Mouse (Mus musculus) midbrain, embryonic 14.5 days (tissue): ENCODE measurements around the gene Ezh1. TPM values are rescaled to one million over a fixed set of nuclear protein-coding genes. Genes with fewer than 3 reads are reported as not detected.

Source experiments
- ATAC-seq: fragments of 200-750 bp; cut with Nextera tagmentation; 2 replicates; pipeline ENCODE4 v1.8.0; 2017; ENCODE audit warnings: moderate number of reproducible peaks, moderate library complexity; ENCODE audit not compliant: low FRiP score, low TSS enrichment
- DNase-seq: peaks from one replicate; pipeline ENCODE4 v3.0.0-alpha.2; 2015
- H3K27ac ChIP-seq: fragments of 300-500 bp; sonication (generic); replicated peaks from 2 replicates; pipeline ENCODE4 v1.5.1; 2014; ENCODE audit warnings: mild to moderate bottlenecking, low read depth, low read length, moderate library complexity
- H3K27me3 ChIP-seq: fragments of 300-500 bp; sonication (generic); 2 replicates; pipeline ENCODE4 v1.6.1; 2014; ENCODE audit warnings: low read length, control low read depth, mixed read lengths; ENCODE audit not compliant: control insufficient read depth, insufficient read depth
- H3K36me3 ChIP-seq: fragments of 300-500 bp; sonication (generic); 2 replicates; pipeline ENCODE4 v1.6.1; 2014; ENCODE audit warnings: low read length, control low read depth; ENCODE audit not compliant: control insufficient read depth, insufficient read depth
- H3K4me1 ChIP-seq: fragments of 300-500 bp; sonication (generic); 2 replicates; pipeline ENCODE4 v1.6.1; 2014; ENCODE audit warnings: mild to moderate bottlenecking, antibody characterized with exemption, low read length, control low read depth; ENCODE audit not compliant: control insufficient read depth, insufficient read depth
- H3K4me2 ChIP-seq: fragments of 300-500 bp; sonication (generic); 2 replicates; pipeline ENCODE4 v1.6.1; 2014; ENCODE audit warnings: mild to moderate bottlenecking, low read length, moderate library complexity
- H3K4me3 ChIP-seq: fragments of 300-500 bp; sonication (generic); replicated peaks from 2 replicates; pipeline ENCODE4 v1.5.1; 2014; ENCODE audit warnings: low read depth, low read length
- H3K9ac ChIP-seq: fragments of 300-500 bp; sonication (generic); replicated peaks from 2 replicates; pipeline ENCODE4 v1.6.1; 2014; ENCODE audit warnings: mild to moderate bottlenecking, low read length, moderate library complexity
- H3K9me3 ChIP-seq: fragments of 300-500 bp; sonication (generic); 2 replicates; pipeline ENCODE4 v1.6.1; 2016; ENCODE audit warnings: low read length, control low read depth, mixed read lengths; ENCODE audit not compliant: control insufficient read depth
- WGBS: fragments of 180-500 bp; shearing (Covaris S2); extraction: QIAGEN DNeasy Blood & Tissue Kit; methylation state at CpG from one replicate; pipeline ENCODE4 v1.1.7; 2014; 5-methylcytosine and 5-hydroxymethylcytosine counted together
- polyA plus RNA-seq: library from polyadenylated mRNA; unstranded; fragments of >200 nt; fragmentation: Nextera tagmentation; extraction: Ambion mirVana; gene quantifications from 2 replicates; pipeline ENCODE4 v1.2.1, GENCODE M21; 2014

Gene Ezh1
- polyA plus RNA-seq, 1 experiment from 2014 or later: 25.1 TPM

GRCm38 (mm10) chr11:101251031-101251430 is 24.8 kb upstream of the Ezh1 start:
- WGBS: 89% methylated on average over 2 of the region's 2 CpGs

GRCm38 (mm10) chr11:101248258-101248994 is 22.2 kb upstream of the Ezh1 start:
- peak; percentile 73 for DNase-seq
- 42% methylated on average over 14 of the region's 14 CpGs for WGBS
- Histone ChIP-seq H3K9me3 (no peaks in the 10 kb centered on the region), H3K4me3 (no peak overlapping the region), H3K4me1 (peaks cover 6% of the 10 kb centered on the region; the same call in 1 of the 2 replicates), H3K27me3 (peaks cover 9% of the 10 kb centered on the region; the same call in 1 of the 2 replicates), H3K27ac (no peak overlapping the region), H3K9ac (no peak overlapping the region), H3K36me3 (no peaks in the 10 kb centered on the region), H3K4me2 (no peak overlapping the region)
- ATAC-seq: no peak

More at GRCm38 (mm10) chr11:101251031-101251430, 24.8 kb upstream of the Ezh1 start:
- no peak overlapping the region for H3K27ac ChIP-seq
- ATAC-seq (no peak), DNase-seq (no peak)
- no peaks in the 10 kb centered on the region for H3K27me3 ChIP-seq
- no peak overlapping the region for H3K4me2 ChIP-seq
- H3K9me3 ChIP-seq: no peaks in the 10 kb centered on the region
- no peaks in the 10 kb centered on the region for H3K36me3 ChIP-seq
- H3K4me1 ChIP-seq: peaks cover 14% of the 10 kb centered on the region; the same call in 1 of the 2 replicates
- no peak overlapping the region for H3K9ac ChIP-seq
- no peak overlapping the region for H3K4me3 ChIP-seq

- no peaks in the 10 kb centered on the region for H3K9me3 ChIP-seq
- H3K36me3 ChIP-seq: no peaks in the 10 kb centered on the region
- H3K4me2 ChIP-seq: 0 out of 2 replicates have a peak overlapping the region, but pooled peaks have one; percentile 1
- ATAC-seq: no peak
- H3K27me3 ChIP-seq: peaks cover 9% of the 10 kb centered on the region; the same call in 1 of the 2 replicates
- no peak overlapping the region for H3K9ac ChIP-seq
- 0 out of 2 replicates have a peak, but pooled peaks cover 1% of the 10 kb centered on the region for H3K4me1 ChIP-seq
- WGBS: 88% methylated on average over 6 of the region's 6 CpGs
- H3K4me3 ChIP-seq: no peak overlapping the region
- no peak overlapping the region for H3K27ac ChIP-seq
- no peak for DNase-seq
Measured at GRCm38 (mm10) chr11:101247521-101248030, 21.3 kb upstream of the Ezh1 start.

GRCm38 (mm10) chr11:101246702-101247012 is 20.4 kb upstream of the Ezh1 start:
- WGBS: 3% methylated on average over 7 of the region's 7 CpGs
- no peaks in the 10 kb centered on the region for H3K9me3 ChIP-seq
- no peaks in the 10 kb centered on the region for H3K4me1 ChIP-seq
- peak overlapping the region; percentile 66 for H3K9ac ChIP-seq
- peak overlapping the region; percentile 97 for H3K4me2 ChIP-seq
- peaks cover 9% of the 10 kb centered on the region; the same call in 1 of the 2 replicates for H3K27me3 ChIP-seq
- H3K36me3 ChIP-seq: no peaks in the 10 kb centered on the region
- DNase-seq (no peak), ATAC-seq (no peak)
- peak overlapping the region; percentile 4; the same call in 1 of the 2 replicates for H3K27ac ChIP-seq
- peak overlapping the region; percentile 57 for H3K4me3 ChIP-seq

- Histone ChIP-seq H3K36me3 (no peaks in the 10 kb centered on the region), H3K9me3 (no peaks in the 10 kb centered on the region), H3K27me3 (peaks cover 9% of the 10 kb centered on the region; the same call in 1 of the 2 replicates), H3K4me1 (no peaks in the 10 kb centered on the region), H3K9ac (peak within 1 kb of the TSS; percentile 66), H3K4me3 (peak within 1 kb of the TSS; percentile 57), H3K4me2 (peak within 1 kb of the TSS; percentile 97), H3K27ac (peak within 1 kb of the TSS; percentile 4; the same call in 1 of the 2 replicates)
- WGBS: under 1% methylated on average over 55 of the region's 63 CpGs
- peak; percentile 61 for DNase-seq
- peak; percentile 37; the same call in 1 of the 2 replicates for ATAC-seq
Measured at GRCm38 (mm10) chr11:101245855-101246701, 19.8 kb upstream of the Ezh1 start, which contains the start of gene Ramp2. Gene Ramp2 (plus strand): TSS chr11:101246028.

GRCm38 (mm10) chr11:101245071-101245470 is 18.8 kb upstream of the Ezh1 start:
- Histone ChIP-seq H3K9ac (no peak overlapping the region), H3K9me3 (no peaks in the 10 kb centered on the region), H3K4me3 (no peak overlapping the region), H3K4me2 (no peak overlapping the region), H3K27ac (no peak overlapping the region), H3K27me3 (peaks cover 9% of the 10 kb centered on the region; the same call in 1 of the 2 replicates), H3K4me1 (no peaks in the 10 kb centered on the region), H3K36me3 (no peaks in the 10 kb centered on the region)
- ATAC-seq (no peak), DNase-seq (no peak)
- 51% methylated on average over 4 of the region's 4 CpGs for WGBS

GRCm38 (mm10) chr11:101238071-101238647 is 11.9 kb upstream of the Ezh1 start:
- DNase-seq: no peak
- no peak overlapping the region for H3K27ac ChIP-seq

GRCm38 (mm10) chr11:101236782-101237181 is 10.5 kb upstream of the Ezh1 start:
- no peak overlapping the region for H3K4me3 ChIP-seq
- no peak for ATAC-seq
- no peak overlapping the region for H3K9ac ChIP-seq
- DNase-seq: no peak
- 89% methylated on average over 5 of the region's 5 CpGs for WGBS
- H3K36me3 ChIP-seq: no peaks in the 10 kb centered on the region
- no peaks in the 10 kb centered on the region for H3K9me3 ChIP-seq
- no peak overlapping the region for H3K27ac ChIP-seq
- no peaks in the 10 kb centered on the region for H3K27me3 ChIP-seq
- H3K4me2 ChIP-seq: no peak overlapping the region
- H3K4me1 ChIP-seq: no peaks in the 10 kb centered on the region

More at GRCm38 (mm10) chr11:101238071-101238647, 11.9 kb upstream of the Ezh1 start:
- 49% methylated on average over 5 of the region's 5 CpGs for WGBS
- no peak overlapping the region for H3K4me3 ChIP-seq
- no peaks in the 10 kb centered on the region for H3K27me3 ChIP-seq
- H3K4me1 ChIP-seq: no peaks in the 10 kb centered on the region
- no peak overlapping the region for H3K9ac ChIP-seq
- no peak overlapping the region for H3K4me2 ChIP-seq
- no peaks in the 10 kb centered on the region for H3K9me3 ChIP-seq
- no peaks in the 10 kb centered on the region for H3K36me3 ChIP-seq
- ATAC-seq: no peak
